Mouse (Mus musculus): Measurements from ENCODE around the gene L3mbtl3.
A peak's percentile ranks its signal among the peaks of the same experiment; 100 is the strongest.

Gene L3mbtl3

GRCm38 (mm10) chr10:26337896-26338503 is 37.8 kb downstream of the L3mbtl3 start:
- DNase-seq (ENCODE audit: low spot score) = no peak

GRCm38 (mm10) chr10:26333966-26334365 is 41.8 kb downstream of the L3mbtl3 start:
- no peak for DNase-seq (ENCODE audit: low spot score)

GRCm38 (mm10) chr10:26332781-26333180 is 43.0 kb downstream of the L3mbtl3 start:
- no peak for DNase-seq (ENCODE audit: low spot score)

DNA sequence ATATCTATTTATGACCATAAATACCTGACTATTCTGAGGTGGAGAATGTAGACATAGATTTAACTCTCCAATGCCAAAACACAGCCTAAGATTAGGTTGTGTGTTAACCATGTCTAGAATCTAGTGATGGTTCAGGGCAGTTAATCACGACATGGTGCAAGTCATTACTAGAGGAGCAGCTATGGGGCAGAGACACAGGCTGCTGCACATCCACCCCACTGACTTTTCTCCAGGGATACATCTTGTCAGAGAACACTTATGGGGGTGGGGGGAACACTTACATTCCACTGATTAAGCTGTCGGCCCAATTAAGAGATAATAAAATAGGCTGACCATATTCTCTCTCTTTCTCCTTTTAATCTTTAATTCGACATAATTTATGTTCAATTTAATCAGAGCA is 46.9 kb downstream of the L3mbtl3 start:
- no peak for DNase-seq (ENCODE audit: low spot score)

GRCm38 (mm10) chr10:26327691-26328542 is 47.9 kb downstream of the L3mbtl3 start:
- peak; percentile 8 for DNase-seq (ENCODE audit: low spot score)

GRCm38 (mm10) chr10:26327291-26327690 is 48.5 kb downstream of the L3mbtl3 start:
- DNase-seq (ENCODE audit: low spot score) = no peak

- no peak for DNase-seq (ENCODE audit: low spot score)
Measured at GRCm38 (mm10) chr10:26325320-26325719, 50.5 kb downstream of the L3mbtl3 start.

DNA sequence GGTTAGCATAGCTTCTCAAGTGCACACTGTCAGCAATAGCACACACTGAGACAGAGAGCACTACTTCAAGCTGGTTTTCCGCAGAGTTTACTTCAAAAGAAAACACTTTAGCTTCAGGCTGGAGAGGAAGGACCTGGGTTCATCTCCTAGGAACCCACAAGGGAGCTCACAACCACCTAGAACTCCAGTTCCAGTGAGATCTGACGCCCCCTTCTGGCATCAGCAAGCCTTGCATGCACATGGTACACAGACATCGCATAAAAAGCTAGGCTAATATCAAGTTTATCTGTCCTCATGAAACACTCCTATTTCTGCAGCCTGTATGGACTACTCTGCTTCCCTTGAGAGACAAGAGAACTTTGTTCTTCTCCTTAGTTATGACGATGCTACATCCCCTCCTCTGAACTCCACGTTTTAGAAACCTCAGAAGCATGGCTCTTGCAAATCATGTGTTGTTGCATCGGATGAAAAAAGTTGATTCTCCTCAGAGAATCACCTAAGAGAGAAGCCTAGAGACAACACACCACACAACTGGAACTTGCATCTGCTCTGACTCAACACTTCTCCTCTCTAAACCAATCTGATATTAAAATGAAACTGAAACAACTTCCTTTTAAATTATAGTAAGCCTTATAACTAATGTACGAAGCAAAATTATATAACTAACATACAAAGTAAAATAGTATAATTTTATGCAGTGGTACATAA is 53.3 kb downstream of the L3mbtl3 start:
- no peak for DNase-seq (ENCODE audit: low spot score)

DNA sequence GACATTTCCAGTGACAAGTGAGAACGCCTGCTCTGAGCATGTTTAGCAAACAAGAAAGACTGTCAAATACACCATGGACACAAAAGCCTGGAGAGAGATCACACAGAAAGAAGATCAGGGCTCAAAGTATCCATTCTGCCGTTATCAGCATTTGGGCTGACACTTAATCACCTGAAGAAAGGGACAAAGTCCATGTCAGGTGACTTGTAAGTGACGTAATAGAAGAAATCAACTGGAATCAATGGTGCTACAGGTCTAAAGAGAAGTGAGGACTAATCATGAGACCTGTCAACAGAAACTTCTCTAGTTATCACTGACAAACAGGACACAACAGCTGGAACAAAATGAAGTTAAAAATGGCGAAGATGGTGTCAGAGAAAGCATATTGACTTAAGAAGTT is 55.1 kb downstream of the L3mbtl3 start:
- no peak for DNase-seq (ENCODE audit: low spot score)

- no peak for DNase-seq (ENCODE audit: low spot score)
Measured at GRCm38 (mm10) chr10:26314327-26314726, 61.4 kb downstream of the L3mbtl3 start.

DNA sequence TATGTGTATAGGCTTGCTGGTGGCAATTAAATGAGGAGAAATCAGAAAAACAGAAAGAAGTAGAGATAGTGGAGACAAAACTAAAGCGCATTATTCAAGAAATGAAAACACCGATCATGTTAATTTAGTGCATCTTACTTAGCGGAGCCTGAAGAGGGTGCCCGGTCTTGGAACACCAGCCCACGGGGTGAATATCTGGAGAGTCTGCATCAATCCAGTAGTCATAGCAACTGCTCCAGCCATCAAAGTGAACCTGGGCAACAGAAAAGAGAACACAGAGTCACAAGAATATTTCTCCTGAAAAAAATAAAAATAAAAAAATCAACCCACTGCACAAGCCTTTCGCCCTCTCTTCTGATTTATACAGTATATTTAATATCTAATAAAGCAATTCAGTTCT is 72.3 kb downstream of the L3mbtl3 start:
- DNase-seq (ENCODE audit: low spot score) = no peak

GRCm38 (mm10) chr10:26302336-26302735 is 73.4 kb downstream of the L3mbtl3 start:
- DNase-seq (ENCODE audit: low spot score) = no peak

GRCm38 (mm10) chr10:26297626-26298025 is 78.1 kb downstream of the L3mbtl3 start:
- no peak for DNase-seq (ENCODE audit: low spot score)

GRCm38 (mm10) chr10:26297200-26297599 is 78.6 kb downstream of the L3mbtl3 start:
- peak; percentile 72 for DNase-seq (ENCODE audit: low spot score)

DNA sequence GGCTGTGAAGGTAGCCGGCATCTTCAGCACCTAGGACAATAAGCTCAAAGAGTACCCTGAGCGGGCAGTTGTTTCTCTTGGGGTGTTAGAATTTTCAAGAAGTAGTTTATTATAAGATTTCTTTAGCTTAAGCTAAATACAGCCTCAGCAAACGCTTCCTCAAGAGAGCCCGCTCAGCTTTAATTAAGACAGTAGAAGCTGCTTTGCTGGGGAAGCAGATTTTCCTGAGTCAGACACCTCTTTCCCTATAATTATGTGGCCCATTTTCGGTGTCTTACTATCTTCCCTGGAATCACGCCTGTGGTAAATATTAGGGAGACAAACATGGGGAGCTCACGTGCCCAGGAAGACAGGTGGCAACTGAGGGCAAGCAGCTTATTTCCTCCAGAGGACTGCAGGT is 88.6 kb downstream of the L3mbtl3 start:
- DNase-seq (ENCODE audit: low spot score) = no peak

DNA sequence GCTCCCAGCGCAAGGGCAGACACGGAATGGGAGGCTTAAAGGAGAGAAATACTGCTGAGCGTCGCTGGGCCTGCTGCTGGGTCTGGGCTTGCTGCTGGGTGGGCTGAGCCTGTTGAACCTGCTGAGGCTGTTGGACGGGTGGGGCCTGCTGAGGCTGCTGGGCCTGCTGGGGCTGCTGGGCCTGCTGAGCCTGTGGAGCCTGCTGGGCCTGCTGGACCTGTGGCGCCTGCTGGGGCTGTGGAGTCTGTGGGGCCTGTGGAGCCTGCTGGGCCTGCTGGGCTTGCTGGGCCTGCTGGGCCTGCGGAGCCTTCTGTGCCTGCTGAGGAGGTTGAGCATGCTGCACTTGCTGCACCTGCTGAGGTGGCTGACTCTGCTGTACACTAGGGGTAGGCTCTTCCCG is 95.8 kb downstream of the L3mbtl3 start:
- DNase-seq (ENCODE audit: low spot score) = no peak

DNA sequence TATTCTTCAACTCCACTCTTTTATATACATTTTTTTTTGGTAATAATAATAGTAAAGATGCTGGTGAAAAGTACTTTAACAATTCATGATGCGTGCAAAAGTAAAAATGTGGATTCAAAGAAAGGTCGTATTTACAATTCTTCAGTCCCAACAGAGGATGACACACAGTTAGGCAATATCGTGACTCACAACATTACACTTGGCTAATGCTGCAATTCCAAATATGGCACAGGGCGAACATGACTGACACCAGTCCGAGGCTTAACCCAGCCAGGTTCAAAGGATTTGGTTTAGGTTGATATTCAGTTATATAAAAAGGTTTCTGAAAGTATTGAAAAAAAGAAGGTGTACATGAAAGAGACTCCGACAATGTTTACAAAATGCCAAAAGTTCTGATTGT is 100.4 kb downstream of the L3mbtl3 start:
- DNase-seq (ENCODE audit: low spot score) = no peak

DNA sequence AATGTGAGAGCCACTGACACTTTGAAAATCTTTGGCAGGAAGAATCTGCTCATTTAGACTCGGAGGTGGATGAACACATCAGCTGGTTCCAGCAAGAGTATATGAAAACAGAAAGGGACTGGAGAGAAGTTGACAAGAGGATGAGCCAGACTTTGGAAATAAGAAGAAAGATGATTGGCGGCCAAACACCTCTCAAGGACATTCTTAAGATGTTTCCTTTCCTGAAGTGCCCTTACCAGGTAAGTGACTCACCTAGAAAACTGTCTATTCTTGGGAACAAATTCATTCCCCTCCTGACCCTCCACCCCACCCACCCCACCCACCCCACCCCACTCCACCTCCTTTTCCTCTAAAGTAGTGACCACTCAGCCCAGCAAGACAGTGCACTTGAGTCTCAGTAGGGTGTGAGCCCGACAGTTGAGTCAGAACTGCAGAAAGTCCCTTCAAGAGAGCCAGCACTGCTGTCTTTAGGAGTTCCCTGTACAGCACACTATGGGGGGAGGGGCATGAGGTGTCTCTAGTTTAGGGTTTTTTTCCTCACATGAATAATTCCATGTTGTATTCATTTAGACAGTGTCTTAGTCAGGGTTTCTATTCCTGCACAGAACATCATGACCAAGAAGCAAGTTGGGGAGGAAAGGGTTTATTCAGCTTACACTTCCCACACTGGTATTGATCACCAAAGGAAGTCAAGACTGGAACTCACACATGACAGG is 111.9 kb downstream of the L3mbtl3 start:
- no peak for DNase-seq (ENCODE audit: low spot score)

DNA sequence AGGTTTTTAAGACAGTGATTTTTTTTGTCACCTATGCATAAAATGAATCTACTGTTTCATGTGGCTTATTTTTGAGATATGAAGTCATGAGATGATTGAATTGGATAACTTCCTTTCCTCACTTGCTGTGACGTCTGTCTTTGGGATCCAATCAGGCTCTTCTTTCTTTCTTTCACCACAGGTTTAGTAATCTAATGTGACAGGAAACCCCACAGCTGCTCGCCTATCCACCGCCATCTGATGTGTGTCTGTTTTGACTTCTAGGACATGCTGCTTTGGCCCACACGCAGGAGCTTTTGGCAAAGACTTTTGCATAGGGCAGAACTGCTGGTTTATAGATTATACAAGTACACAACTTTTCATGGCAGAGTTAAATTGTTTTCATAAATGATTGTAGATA is 115.9 kb downstream of the L3mbtl3 start:
- DNase-seq (ENCODE audit: low spot score) = no peak

GRCm38 (mm10) chr10:26249426-26250165 is 126.2 kb downstream of the L3mbtl3 start:
- no peak for DNase-seq (ENCODE audit: low spot score)

GRCm38 (mm10) chr10:26244466-26244865 is 131.3 kb downstream of the L3mbtl3 start:
- DNase-seq (ENCODE audit: low spot score) = no peak

- DNase-seq (ENCODE audit: low spot score) = no peak
Measured at GRCm38 (mm10) chr10:26243203-26243602, 132.6 kb downstream of the L3mbtl3 start.
